Mouse (Mus musculus) neural tube, embryonic 14.5 days (tissue): Measurements from ENCODE around the gene Fbxl16. TPM values are rescaled to one million over a fixed set of nuclear protein-coding genes. Genes with fewer than 3 reads are reported as not detected.

ENCODE experiments used
- ATAC-seq: fragments of 200-750 bp; cut with Nextera tagmentation; 2 replicates; pipeline ENCODE4 v1.8.0; 2017; ENCODE audit warnings: low read depth, mild to moderate bottlenecking, moderate TSS enrichment, moderate library complexity
- H3K27ac ChIP-seq: fragments of 300-500 bp; sonication (generic); 2 replicates; pipeline ENCODE4 v1.5.1; 2014; ENCODE audit warnings: low read depth, mild to moderate bottlenecking, control low read depth, low read length, moderate library complexity, mixed read lengths
- H3K27me3 ChIP-seq: fragments of 300-500 bp; sonication (generic); 2 replicates; pipeline ENCODE4 v1.6.1; 2014; ENCODE audit warnings: low read length; ENCODE audit not compliant: control insufficient read depth, insufficient read depth
- H3K36me3 ChIP-seq: fragments of 300-500 bp; sonication (generic); 2 replicates; pipeline ENCODE4 v1.6.1; 2014; ENCODE audit warnings: low read length, mixed read lengths; ENCODE audit not compliant: control insufficient read depth, insufficient read depth
- H3K4me1 ChIP-seq: fragments of 300-500 bp; sonication (generic); 2 replicates; pipeline ENCODE4 v1.6.1; 2014; ENCODE audit warnings: low read length; ENCODE audit not compliant: control insufficient read depth, insufficient read depth
- H3K4me2 ChIP-seq: fragments of 300-500 bp; sonication (generic); 2 replicates; pipeline ENCODE4 v1.6.1; 2014; ENCODE audit warnings: mild to moderate bottlenecking, low read depth, low read length, control low read depth
- H3K4me3 ChIP-seq: fragments of 300-500 bp; sonication (generic); 2 replicates; pipeline ENCODE4 v1.5.1; 2014; ENCODE audit warnings: low read depth, low read length, control low read depth, mixed read lengths
- H3K9ac ChIP-seq: fragments of 300-500 bp; sonication (generic); replicated peaks from 2 replicates; pipeline ENCODE4 v1.6.1; 2014; ENCODE audit warnings: low read depth, mild to moderate bottlenecking, control low read depth, low read length, mixed read lengths
- H3K9me3 ChIP-seq: fragments of 300-500 bp; sonication (generic); 2 replicates; pipeline ENCODE4 v1.6.1; 2016; ENCODE audit warnings: low read length; ENCODE audit not compliant: control insufficient read depth
- WGBS: fragments of 180-500 bp; shearing (Covaris S2); extraction: QIAGEN DNeasy Blood & Tissue Kit; methylation state at CpG from one replicate; pipeline ENCODE4 v1.1.7; 2014; 5-methylcytosine and 5-hydroxymethylcytosine counted together
- microRNA-seq: library from miRNA; unstranded; fragments of <30 nt; microRNA quantifications from one replicate; pipeline ENCODE4, GENCODE M21; 2016
- polyA plus RNA-seq: library from polyadenylated mRNA; unstranded; fragments of >200 nt; fragmentation: Nextera tagmentation; extraction: Ambion mirVana; gene quantifications from 2 replicates; pipeline ENCODE4 v1.2.1, GENCODE M21; 2014

The Fbxl16 gene
- polyA plus RNA-seq, 1 experiment from 2014 or later = 39.4 TPM

DNA sequence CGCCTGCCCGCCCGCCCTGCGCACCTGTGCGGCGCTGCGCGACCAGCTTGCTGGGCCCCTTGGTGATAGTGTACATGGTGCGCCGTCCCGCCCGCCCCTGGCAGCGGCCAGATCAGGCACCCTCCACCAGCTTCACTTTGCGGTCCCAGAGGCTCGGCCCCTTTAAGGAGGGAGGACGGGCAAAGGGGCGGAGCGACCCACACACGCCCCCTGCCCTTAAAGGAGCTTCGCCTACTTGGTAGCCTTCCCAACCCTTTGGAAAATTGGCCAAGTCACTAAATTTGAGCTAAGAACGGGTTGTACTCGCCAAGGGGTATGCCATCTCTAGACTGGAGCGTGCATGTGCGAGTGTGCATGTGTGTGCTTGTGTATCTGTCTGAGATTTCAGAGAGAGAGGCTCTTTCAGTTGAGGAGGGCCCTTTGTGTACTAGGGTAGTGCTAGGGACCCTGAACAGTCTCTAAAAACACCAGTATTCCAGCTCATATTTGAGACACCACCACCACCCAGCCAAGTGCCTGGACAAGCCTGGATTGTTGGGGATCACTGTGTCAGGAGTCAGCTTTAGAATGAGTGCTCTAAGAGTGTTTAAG is 59.8 kb downstream of the Fbxl16 start, which contains the start of gene Mcrip2:
Gene Mcrip2 (minus strand): TSS at position 164 of the 591 bp plus-strand sequence.
- peak; percentile 84 for ATAC-seq
- Histone ChIP-seq H3K9me3 (no peaks in the 10 kb centered on the region), H3K4me1 (peaks cover 6% of the 10 kb centered on the region), H3K9ac (peak within 1 kb of the TSS; percentile 61), H3K27me3 (no peaks in the 10 kb centered on the region), H3K36me3 (no peaks in the 10 kb centered on the region), H3K4me2 (peak within 1 kb of the TSS; percentile 74), H3K27ac (peak within 1 kb of the TSS; percentile 7; the same call in 1 of the 2 replicates), H3K4me3 (peak within 1 kb of the TSS; percentile 68)
- 0% methylated on average over 24 of the region's 24 CpGs for WGBS

DNA sequence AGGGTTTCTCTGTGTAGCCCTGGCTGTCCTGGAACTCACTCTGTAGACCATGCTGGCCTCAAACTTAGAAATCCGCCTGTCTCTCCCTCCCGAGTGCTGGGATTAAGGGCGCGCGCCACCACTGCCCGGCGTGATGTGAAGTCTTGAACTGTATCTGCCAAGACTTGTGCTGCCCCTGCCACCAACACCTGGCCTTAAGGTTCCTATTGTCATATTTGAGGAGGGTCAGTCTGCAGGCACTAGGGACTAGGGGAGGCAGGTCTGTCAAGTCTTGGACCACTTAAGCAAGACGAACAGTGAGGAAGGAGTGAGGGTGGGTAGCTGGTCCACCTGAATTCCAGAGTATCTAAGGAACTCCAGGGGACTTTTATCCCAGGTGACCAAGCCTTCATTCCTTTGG is 60.6 kb downstream of the Fbxl16 start:
- ATAC-seq = no peak
- Histone ChIP-seq H3K9me3 (no peaks in the 10 kb centered on the region), H3K36me3 (no peaks in the 10 kb centered on the region), H3K9ac (no peak overlapping the region), H3K27ac (no peak overlapping the region), H3K27me3 (no peaks in the 10 kb centered on the region), H3K4me2 (no peak overlapping the region), H3K4me1 (peaks cover 10% of the 10 kb centered on the region), H3K4me3 (no peak overlapping the region)
- 93% methylated on average over 8 of the region's 8 CpGs for WGBS

DNA sequence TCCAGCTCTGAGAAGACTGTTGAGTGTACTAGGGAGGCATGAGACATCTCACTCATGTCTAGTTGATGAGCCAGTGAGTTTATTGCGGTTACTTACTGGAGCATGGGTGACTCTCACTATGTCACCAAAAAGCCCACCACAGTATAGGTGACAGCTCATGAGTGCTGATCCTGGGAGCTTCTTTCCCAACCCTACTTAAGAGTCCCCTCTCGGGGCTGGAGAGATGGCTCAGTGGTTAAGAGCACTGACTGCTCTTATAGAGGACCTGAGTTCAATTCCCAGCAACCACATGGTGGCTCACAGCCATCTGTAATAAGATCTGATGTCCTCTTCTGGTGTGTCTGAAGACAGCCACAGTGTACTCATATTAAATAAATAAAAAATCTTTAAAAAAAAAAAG is 61.1 kb downstream of the Fbxl16 start:
- Histone ChIP-seq H3K9me3 (no peaks in the 10 kb centered on the region), H3K27ac (no peak overlapping the region), H3K4me2 (no peak overlapping the region), H3K9ac (no peak overlapping the region), H3K4me3 (no peak overlapping the region), H3K4me1 (peaks cover 10% of the 10 kb centered on the region), H3K27me3 (no peaks in the 10 kb centered on the region), H3K36me3 (no peaks in the 10 kb centered on the region)
- ATAC-seq = no peak
- WGBS = 89% methylated on average over 2 of the region's 2 CpGs

Small RNA genes within 50 kb of the gene (microRNA-seq; reads per million reads assigned to microRNA genes)
- gene Mir3082 = not detected
- gene Mir6966 = not detected

Other genes with a start within 250 kb of the Fbxl16 start
- gene Sox8, start 238.4 kb upstream of the Fbxl16 start, polyA plus RNA-seq = 12.8 and 17.5 TPM in 2 replicates
- gene Lmf1, start 230.0 kb upstream of the Fbxl16 start, polyA plus RNA-seq = 24.2 and 25.4 TPM in 2 replicates
- gene Gng13, start 91.9 kb upstream of the Fbxl16 start, polyA plus RNA-seq = 2.6 and 9.0 TPM in 2 replicates
- gene Chtf18, start 81.7 kb upstream of the Fbxl16 start, polyA plus RNA-seq = 2.5 and 2.9 TPM in 2 replicates
- gene Rpusd1, start 81.4 kb upstream of the Fbxl16 start, polyA plus RNA-seq = 25.4 and 29.9 TPM in 2 replicates
- not detected in 2 replicates for gene Mslnl, start 73.0 kb upstream of the Fbxl16 start, polyA plus RNA-seq
- 1.5 TPM in 1 of 2 replicates, not detected in the other for gene Msln, start 54.7 kb upstream of the Fbxl16 start, polyA plus RNA-seq
- 25.4 and 25.9 TPM in 2 replicates for gene Narfl, start 35.3 kb upstream of the Fbxl16 start, polyA plus RNA-seq
- gene Haghl, start 23.4 kb upstream of the Fbxl16 start, polyA plus RNA-seq = 140 and 181 TPM in 2 replicates
- 0.17 and 0.23 TPM in 2 replicates for gene Ccdc78, start 22.5 kb upstream of the Fbxl16 start, polyA plus RNA-seq
- gene Fam173a, start 16.2 kb upstream of the Fbxl16 start, polyA plus RNA-seq = 79.9 and 88.4 TPM in 2 replicates
- gene AC134908.4, start 13.4 kb upstream of the Fbxl16 start, polyA plus RNA-seq = 0.55 TPM in 1 of 2 replicates, not detected in the other
- gene Metrn, start 11.9 kb upstream of the Fbxl16 start, polyA plus RNA-seq = 7.3 and 14.3 TPM in 2 replicates
- 29.5 and 31.8 TPM in 2 replicates for gene Wdr24, start 14.5 kb downstream of the Fbxl16 start, polyA plus RNA-seq
- gene Jmjd8, start 19.8 kb downstream of the Fbxl16 start, polyA plus RNA-seq = 36.7 and 46.4 TPM in 2 replicates
- gene Stub1, start 24.3 kb downstream of the Fbxl16 start, polyA plus RNA-seq = 335 and 351 TPM in 2 replicates
- gene Rhbdl1, start 28.2 kb downstream of the Fbxl16 start, polyA plus RNA-seq = 42.0 and 67.6 TPM in 2 replicates
- 8.2 and 10.6 TPM in 2 replicates for gene Gm20683, start 32.7 kb downstream of the Fbxl16 start, polyA plus RNA-seq
- gene Rhot2, start 35.8 kb downstream of the Fbxl16 start, polyA plus RNA-seq = 6.6 and 10.4 TPM in 2 replicates
- 10.5 and 12.1 TPM in 2 replicates for gene Wdr90, start 52.4 kb downstream of the Fbxl16 start, polyA plus RNA-seq
- 15.7 and 22.4 TPM in 2 replicates for gene Mcrip2, start 59.7 kb downstream of the Fbxl16 start, polyA plus RNA-seq
- 65.3 and 73.9 TPM in 2 replicates for gene Mettl26, start 66.0 kb downstream of the Fbxl16 start, polyA plus RNA-seq
- gene Wfikkn1, start 71.8 kb downstream of the Fbxl16 start, polyA plus RNA-seq = 0.30 and 0.67 TPM in 2 replicates
- gene Rab40c, start 110.6 kb downstream of the Fbxl16 start, polyA plus RNA-seq = 25.1 and 29.6 TPM in 2 replicates
- 66.4 and 76.8 TPM in 2 replicates for gene Pigq, start 135.9 kb downstream of the Fbxl16 start, polyA plus RNA-seq
- not detected in 2 replicates for gene Nhlrc4, start 135.9 kb downstream of the Fbxl16 start, polyA plus RNA-seq
- 0.08 and 0.30 TPM in 2 replicates for gene A930017K11Rik, start 143.5 kb downstream of the Fbxl16 start, polyA plus RNA-seq
- gene Capn15, start 176.7 kb downstream of the Fbxl16 start, polyA plus RNA-seq = 21.1 and 24.6 TPM in 2 replicates